ENCODE assay signal across 19 mouse cellular contexts in the genomic region with DNA sequence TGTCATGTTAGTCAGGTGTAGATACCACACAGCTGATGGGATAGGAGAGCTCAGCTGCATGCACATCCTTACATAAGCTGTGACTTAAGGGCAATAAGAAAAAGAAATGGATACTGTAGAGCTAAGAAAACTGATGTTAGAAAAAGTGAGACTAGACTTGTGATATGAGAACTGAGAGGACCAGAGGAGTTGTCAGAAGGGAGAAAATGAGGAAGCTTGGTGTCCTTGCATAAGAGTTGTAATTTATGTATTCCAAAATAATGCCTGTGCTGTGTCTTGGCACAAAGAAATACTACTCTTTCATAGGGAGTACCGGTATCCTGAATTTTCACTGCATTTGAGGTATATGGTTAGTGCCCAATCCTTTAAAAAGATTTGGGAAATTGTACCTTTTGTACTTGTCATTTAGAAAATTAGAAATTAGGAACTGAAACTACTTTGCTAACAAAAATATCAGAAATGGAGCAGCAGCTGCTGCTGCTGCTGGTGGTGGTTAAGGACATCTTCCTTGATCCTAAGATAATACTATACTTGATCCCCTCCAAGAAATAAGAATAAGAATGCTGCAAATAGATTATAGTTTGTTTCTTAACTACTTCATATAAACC. TPM values are rescaled to one million over a fixed set of nuclear protein-coding genes. Genes with fewer than 3 reads are reported as not detected.
DNase-seq lines count a peak whose midpoint lies in the region; ATAC-seq lines count a peak whose summit lies in the region.
"Had no signal": no experiment of that assay in that cellular context is flagged by ENCODE, and none has a peak within 500 bp of the region (broad histone marks: within the 10 kb centered on the region; RNA-seq: fewer than 3 reads in every experiment).

No protein-coding gene starts in this region.

- peak; percentile 42 to 51; a peak in 1 of 4 replicates for ATAC-seq in hematopoietic stem cell, adult 5-6 weeks (replicated peaks in 1 of 2; ENCODE audit: insufficient read depth in 1 of 2, low FRiP score in 2 of 2, low TSS enrichment in 1 of 2, low read depth in 1 of 2, poor library complexity in 2 of 2, severe bottlenecking in 2 of 2)
- ATAC-seq in monocyte, adult 5-6 weeks (replicated peaks; ENCODE audit: insufficient number of reproducible peaks, low FRiP score, low TSS enrichment, poor library complexity, severe bottlenecking): peak; percentile 73; the same call in 1 of the 2 replicates
- ATAC-seq in cerebellum, adult (ENCODE audit: insufficient number of reproducible peaks, low FRiP score, low TSS enrichment): no peak
- no peak for ATAC-seq in frontal cortex, adult (ENCODE audit: low TSS enrichment)
- ATAC-seq: forebrain, embryonic 15.5 days; intestine, postnatal 0 days; midbrain, embryonic 16.5 days had no signal

- DNase-seq in B cell, adult 2 months: peak; percentile 37 to 42
- peak; percentile 33 for DNase-seq in MEL-GATA-1-ER (ENCODE audit: extremely low read depth, low read depth)
- DNase-seq in left cerebral cortex, postnatal 25 days (ENCODE audit: low spot score in 2 of 2): no peak
- DNase-seq in lung, postnatal 14 days: no peak
- DNase-seq: adrenal gland, postnatal 10 days; cerebellum, adult 2 months; cerebellum, postnatal 14 days; heart, postnatal 36 days; kidney, postnatal 14 days; lung, embryonic 14.5 days; lung, postnatal 36 days; right cerebral cortex, postnatal 4 days had no signal

- intact Hi-C loops in left cerebral cortex, postnatal 25 days (cut with DNase I): no loop called here

RNA-seq across cellular contexts. Expression of a gene that starts 35.8 kb away (rescaled TPM):
- 68.7 and 81.9 TPM in 2 replicates for total RNA-seq in hematopoietic stem cell, adult 5-6 weeks (2017)
- 62.5 to 89.1 TPM (median 62.9 TPM) in 3 replicates for total RNA-seq in monocyte, adult 5-6 weeks (2017)
- 10 to 100 TPM; 93.2 to 97.8 TPM for total RNA-seq in left cerebral cortex, postnatal 25 days (2021)

RNA-seq across cellular contexts. Expression of a gene that starts 56.9 kb away (rescaled TPM):
- total RNA-seq in hematopoietic stem cell, adult 5-6 weeks (2017): 46.5 and 62.4 TPM in 2 replicates
- total RNA-seq in monocyte, adult 5-6 weeks (2017): 22.4 to 25.1 TPM (median 23.8 TPM) in 3 replicates
- total RNA-seq in left cerebral cortex, postnatal 25 days (2021): 10 to 100 TPM; 49.2 to 54.5 TPM

Comparison
In these comparisons a context has a peak if more than half of its experiments do, and no peak if none do; other contexts are left out.
1. DNase-seq: peak in B cell, adult 2 months (2 of 2) and MEL-GATA-1-ER (single experiment); none in left cerebral cortex, postnatal 25 days (0 of 2) and lung, postnatal 14 days (single experiment).
2. ATAC-seq: peak in hematopoietic stem cell, adult 5-6 weeks (2 of 2) and monocyte, adult 5-6 weeks (single experiment); none in cerebellum, adult (single experiment) and frontal cortex, adult (single experiment).